Mouse (Mus musculus) urinary bladder, adult 2 months (tissue): Measurements from ENCODE around the gene Ajuba. TPM values are rescaled to one million over a fixed set of nuclear protein-coding genes. Genes with fewer than 3 reads are reported as not detected.

Experiments
- DNase-seq: peaks from one replicate; pipeline ENCODE4 v3.0.0; 2022; ENCODE audit warnings: low spot score
- polyA plus RNA-seq: library from polyadenylated mRNA; depleted of rRNA; stranded (reverse); fragments of >200 nt; gene quantifications from 2 replicates; pipeline ENCODE4 v1.2.3, GENCODE M21; 2012

Ajuba gene
- polyA plus RNA-seq, 1 experiment: 43.1 TPM

- no peak for DNase-seq
Observed at GRCm38 (mm10) chr14:54592319-54592934, 15.1 kb upstream of the Ajuba start.

DNA sequence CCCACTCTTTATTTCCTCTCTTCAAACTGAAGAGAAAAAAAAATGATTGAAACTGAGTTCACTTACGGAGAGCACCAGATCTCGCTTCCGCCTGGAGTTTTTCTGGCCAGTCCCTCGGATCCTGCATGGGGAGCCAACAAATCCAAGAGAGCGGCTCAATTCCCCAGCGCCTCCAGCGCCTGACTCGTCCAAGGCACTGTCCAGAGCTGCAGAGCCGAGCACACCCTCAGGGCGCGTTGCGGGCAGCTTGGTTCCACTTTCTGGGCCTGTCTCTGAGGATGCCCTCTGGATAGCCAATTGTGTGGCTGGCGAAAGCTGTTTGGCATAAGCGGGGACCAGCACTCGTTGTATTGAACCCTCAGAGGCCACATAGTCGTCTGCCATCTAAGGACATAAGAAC, 13.7 kb upstream of the Ajuba start:
- no peak for DNase-seq

DNA sequence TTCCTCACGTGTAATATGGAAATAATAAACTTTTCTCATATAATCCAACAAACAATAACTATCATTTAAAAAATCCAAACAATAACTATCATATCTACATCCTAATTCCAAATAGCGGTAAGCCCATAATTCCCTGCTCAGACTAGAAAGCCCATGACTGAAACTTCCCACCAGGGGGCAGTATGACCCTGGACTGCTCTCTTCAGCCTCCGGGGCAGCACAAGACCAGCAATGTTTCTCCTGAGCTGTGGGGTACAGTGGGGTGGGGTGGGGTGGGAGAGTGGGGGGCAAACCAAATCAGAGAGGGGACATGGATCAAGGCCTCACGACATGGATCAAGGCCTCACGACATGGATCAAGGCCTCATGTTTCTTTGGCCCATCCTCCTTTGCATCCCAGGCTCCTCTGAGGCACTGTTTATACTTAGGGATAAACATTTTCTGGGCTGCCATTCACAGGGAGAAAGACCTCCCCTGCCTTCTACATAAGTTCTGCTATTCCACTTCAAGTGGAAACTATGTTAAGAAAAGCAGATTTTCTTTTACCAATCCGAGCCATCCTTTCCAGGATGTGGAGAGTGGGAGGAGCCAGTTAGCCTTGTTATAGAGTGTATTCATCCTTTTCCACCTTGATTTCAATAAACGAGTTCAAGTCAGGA, 6.5 kb upstream of the Ajuba start:
- peak; percentile 22 for DNase-seq

GRCm38 (mm10) chr14:54582536-54582935, 5.2 kb upstream of the Ajuba start:
- DNase-seq: no peak

DNA sequence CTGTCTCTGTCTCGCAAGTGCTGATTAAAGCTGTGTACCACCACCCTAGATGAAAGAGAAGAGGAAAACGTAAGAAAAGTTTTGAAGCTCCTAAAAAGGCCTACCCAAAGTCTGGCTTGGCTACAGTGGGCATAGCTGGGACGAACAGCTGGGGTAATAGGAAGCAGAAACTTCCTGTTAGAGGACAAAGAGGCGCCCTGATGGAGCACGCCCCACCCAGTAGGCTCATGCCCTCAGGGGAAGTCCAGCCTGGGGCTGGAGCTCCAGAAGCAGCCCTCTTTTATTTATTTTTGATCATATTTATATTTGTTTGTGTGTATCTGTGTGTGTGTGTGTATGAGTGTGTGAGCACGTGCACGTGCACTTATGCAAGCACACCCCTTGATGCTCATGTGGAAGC, 2.3 kb upstream of the Ajuba start:
- DNase-seq: no peak

DNA sequence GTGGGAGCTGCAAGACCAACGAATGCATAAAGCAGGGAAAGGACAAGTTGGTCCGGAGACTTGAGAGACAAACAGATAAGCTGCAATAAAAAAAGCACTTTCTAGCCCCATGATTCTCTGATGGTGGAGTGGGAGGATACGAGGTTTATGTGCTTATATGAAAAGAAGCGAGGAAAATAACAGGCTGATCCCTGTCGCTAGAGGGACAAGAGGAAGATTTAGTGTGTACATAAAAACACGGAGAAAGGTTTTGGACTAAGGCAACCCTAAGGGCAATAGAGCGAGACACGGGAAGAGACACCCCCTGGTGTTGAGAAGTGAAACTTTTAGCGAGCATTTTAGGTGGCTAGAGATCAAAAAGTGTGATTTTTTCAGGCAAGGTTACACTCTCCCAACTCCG, 705 bp upstream of the Ajuba start:
- no peak for DNase-seq

DNA sequence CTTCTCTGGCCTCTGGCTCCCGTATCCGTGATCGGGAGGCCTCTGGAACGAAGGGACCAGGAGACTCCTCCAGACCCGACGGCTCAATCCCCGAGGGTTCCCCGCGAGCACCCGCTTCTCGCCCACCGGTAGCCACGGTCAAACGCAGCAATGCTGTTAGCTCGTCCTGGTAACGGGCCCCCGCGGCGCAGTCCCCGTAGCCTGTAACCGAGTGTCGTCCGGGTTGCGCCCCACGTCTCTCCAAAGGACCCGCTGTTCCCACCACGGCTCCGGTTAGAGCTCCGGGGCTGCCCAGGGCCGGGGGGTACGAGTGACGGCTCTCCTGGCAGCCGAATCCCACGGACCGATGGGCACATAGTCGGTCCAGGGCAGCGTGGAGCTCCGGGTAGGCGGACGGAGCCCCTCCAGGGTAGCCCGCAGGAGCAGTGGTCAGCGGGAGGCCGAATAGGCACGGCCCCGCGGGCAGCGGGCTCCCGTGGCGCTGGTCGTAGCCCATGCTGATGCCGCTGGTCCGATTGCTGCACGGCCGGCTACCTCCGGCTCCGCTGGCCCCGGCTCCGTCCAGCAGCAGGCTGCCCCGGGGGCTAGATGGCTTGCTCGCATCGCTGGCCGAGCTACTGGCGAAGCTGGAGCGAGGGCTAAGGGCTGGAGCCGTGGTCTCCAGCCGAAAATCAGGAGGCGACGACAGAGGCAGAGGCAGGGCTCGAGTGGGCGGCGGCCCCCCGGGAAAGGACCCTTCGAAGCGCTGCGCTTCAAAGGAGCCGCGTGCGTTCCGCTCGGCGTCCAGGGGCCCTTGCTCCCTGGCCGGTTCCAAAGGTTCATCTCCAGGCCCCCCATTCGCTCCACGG, 893 bp downstream of the Ajuba start:
- peak; percentile 52 for DNase-seq

DNA sequence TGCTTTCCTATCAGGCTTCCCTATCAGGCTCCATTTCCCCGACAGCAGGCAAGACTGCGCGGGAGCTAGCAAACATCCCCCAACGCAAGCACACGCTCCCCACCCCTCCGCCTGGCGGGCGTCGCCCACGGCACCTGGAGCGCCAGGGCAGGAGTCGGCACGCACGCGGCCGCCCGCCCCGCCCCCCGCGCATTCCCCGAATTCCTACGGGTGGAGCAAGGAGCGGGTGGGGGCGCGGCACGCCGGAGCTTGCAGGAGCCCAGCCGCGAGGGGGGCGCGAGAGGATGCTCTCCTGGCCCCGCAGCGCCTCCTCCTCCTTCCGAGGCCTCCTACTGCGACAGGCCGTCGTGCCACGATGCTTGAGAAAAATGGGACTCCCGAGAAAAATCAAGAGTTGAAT, 1.7 kb downstream of the Ajuba start:
- DNase-seq: peak; percentile 70

DNA sequence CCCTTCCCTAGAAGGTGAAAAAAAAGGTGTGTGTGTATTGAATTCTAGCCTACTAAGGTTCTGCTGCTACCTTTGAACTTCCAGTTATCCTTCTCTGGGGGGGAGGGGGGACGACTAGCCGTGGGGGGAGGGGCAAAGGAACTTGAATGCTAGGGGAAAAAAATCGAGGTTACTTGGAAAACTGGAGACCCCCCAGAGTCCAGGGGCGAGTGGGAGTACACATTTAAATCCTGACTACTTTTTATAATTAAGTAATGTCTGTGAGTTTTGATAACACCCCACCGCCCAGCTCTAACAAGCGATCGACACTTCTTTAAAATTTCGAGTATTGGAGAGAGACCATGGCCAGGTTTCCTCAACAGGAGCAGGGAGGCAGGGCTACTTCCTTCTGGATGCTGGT, 2.3 kb downstream of the Ajuba start:
- DNase-seq: no peak

DNA sequence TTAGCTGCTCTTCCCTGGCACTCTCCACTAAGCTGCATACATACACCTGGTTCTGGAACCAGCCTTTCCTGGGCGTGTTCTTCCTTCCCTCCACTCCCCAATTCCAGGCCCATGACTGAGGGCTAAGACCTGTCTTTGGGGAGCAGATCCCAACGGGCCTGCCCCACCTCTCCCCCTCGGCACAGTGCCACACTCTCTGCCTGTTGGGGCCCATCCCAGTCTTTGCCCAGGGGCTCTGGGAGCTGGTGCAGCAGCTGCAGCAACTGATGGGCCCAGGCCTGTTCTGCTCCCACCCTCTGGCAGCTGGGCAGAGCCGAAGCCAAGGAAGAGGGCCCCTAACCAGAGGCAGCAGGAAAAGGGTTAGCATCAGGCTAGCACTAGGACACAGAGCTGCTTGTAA, 3.1 kb downstream of the Ajuba start:
- DNase-seq: peak; percentile 65

- DNase-seq: no peak
Observed at GRCm38 (mm10) chr14:54572790-54573736, 4.3 kb downstream of the Ajuba start.

DNA sequence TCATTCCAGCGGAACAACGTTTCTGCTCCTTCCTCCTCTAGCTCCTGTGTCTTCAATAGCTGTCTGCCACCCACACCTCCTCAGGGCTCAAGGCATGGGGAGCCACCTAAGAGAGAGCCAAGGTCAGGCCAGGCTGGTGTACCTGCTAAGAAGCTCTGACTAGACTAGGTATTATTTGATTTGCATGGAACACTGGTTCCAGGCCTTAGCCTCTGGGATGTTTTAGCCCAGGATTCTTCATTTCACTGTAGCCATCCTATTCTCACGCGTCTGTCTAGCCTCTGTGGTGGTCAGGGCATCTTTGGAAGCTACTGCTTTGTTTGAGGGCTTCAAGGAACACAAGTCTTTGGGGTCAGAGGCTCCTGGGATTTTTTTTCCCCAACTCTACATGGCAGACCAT, 5.2 kb downstream of the Ajuba start:
- no peak for DNase-seq

- DNase-seq: no peak
Observed at GRCm38 (mm10) chr14:54569451-54570392, 7.6 kb downstream of the Ajuba start.

- no peak for DNase-seq
Observed at GRCm38 (mm10) chr14:54568694-54569414, 8.5 kb downstream of the Ajuba start.

DNA sequence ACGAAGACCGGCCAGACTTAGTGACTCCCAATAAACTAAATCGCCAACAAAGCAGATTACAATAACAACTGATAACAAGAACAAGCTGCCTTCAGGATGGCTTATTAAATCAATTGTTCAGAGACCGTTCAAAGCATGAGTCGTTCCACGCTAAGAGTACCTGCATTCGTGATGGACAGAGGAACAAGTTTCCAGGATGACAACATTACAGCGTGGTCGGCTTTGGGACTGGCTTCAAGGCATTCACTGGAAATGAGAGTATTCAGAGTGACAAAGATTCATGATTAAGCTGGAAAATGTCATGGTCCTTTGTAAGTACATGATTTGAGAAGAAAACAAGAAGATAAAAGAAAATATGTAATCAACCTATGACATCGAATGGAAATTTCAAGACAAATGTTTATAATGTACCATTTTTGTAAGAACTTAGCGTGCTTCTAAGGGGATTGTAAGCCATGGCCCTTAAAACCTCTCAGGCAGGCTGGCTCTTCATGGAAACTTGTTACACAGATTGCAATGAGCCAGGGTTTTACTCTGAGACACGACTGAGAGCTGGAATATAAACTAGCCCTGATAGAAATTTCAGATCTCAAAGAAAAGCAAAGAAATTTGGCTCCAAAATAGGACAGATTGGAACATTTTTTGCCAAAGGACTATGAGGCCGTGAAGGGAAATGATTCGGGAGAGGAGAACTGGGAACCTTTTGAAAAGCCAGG, 16.7 kb downstream of the Ajuba start:
- no peak for DNase-seq

- DNase-seq: no peak
Observed at GRCm38 (mm10) chr14:54557330-54557729, 20.0 kb downstream of the Ajuba start.

DNA sequence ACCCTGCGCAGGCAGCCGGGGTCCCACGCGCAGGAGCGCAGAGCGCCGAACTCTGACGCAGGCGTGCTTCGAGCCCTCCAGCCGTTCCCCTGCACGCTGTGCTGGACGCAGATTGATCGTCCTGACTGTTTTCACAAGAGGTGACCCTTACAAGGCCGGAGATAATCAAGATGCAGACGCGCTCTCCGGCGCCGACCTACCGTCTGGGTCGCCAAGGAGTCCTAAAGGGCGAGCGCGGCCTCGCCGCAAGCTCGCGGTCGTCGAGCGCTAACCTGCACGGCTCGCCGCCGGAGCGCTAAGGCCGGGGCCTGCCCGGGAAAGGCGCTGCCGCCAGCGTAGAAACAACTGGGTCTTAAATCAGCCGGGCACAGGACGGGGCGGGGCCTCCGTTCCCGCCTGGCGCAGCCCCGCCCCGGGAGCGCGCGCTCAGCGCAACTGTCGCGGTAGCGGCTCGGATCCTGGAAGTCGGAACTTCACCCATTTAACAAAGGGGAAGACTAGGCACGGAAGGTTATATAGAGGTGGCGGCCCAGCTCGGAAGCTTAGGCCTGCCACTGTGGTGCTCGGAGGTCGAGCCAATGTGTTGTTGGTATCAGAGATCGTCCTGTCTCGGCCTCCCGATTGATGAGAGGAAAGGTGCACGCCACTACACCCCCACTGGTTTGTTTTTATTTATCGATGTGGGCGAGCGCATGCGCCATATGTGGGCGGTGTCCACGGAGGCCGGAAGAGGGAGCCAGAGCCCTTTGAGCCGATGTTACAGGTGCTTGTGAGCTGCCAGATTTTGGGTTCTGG, 23.2 kb downstream of the Ajuba start, which contains the start of gene Haus4:
Gene Haus4, minus strand, starts transcription at position 642 of the 795 bp plus-strand sequence.
- DNase-seq: peak; percentile 72

- no peak for DNase-seq
Observed at GRCm38 (mm10) chr14:54553454-54553974, 23.8 kb downstream of the Ajuba start.
